Mouse (Mus musculus) ovary, postnatal 10 days (tissue): Measurements from ENCODE around the gene St6galnac5.

Experiments used
- DNase-seq: peaks from one replicate; pipeline ENCODE4 v3.0.0; 2022; ENCODE audit warnings: low spot score

The St6galnac5 gene

DNA sequence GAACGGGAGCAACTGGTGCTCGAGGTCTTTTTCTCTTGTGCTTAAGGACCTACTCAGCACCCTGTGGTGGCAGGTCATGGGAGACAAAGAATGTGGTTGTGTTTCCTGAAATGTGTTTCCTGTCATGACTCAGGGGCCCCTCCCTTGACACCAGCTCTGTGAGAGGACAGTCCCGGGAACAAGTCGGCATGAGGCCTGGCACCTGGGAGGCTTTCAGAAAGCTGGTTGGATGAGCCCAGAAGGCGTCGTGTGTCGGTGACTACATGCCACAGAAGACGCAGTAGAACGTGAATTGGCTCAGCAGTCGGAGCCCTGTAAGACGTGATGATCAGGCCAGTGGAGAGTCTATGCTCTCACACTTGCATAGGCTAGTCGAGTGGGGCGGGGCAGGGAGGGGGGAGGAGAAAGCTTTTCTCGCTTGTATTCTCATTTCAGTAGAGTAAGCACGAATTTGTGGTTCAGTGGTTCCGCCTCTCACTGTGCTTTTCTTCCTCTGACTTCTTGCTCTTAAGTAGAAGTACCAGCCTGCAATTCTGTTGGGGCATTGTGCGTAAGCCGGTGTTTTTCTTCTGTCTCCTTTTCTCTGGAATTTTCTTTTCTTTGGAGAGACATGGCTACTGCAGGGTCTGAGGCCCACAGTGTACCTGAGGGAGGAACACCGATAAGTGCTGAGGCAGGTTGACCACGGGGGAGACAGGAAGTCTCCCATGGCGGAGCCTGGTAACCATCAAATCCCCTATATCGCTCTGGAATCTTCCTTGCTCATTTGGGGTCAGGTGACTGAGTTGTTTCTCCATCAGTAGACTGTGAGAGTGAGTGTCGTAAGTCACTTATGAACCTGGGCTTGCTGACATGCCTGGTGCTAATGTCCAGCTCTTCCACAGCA, 69.6 kb downstream of the St6galnac5 start:
- no peak for DNase-seq

DNA sequence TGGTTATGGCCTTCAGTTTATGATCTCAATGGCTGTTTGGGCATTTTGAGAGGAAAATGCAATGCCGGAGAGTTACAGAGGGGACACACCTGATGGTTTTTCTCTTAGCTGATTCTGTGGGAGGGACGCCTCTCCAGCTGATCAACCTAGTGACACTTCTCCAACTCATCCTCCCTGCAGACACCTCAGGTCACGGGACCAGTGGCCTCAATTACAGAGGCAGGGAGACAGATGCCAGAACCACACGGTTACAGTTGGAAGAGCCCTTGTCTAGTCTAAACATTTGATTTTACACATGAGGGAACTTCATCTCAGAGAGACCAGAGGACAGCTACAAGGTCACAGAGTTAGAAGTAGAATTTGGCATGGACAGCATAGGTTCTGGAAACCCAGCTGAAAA, 70.5 kb downstream of the St6galnac5 start:
- no peak for DNase-seq

DNA sequence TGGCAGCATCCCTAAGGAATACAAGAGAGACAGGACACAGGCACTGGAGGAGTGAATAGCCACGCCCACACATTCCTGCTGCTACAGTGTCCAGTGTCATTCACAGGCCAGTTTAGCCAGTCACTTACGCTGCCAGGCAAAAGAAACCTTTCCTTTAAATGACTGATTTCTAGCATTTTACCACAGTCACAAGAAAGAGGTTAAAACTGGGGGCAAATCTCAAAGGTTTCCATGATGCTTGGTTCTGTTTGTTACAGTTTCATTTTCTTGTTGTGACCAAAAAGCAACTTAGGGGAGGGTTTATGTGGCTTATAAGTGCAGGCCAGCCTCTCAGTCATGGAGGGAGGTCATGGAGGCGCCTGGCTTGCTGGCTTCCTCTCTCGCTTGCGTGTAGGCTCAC, 74.4 kb downstream of the St6galnac5 start:
- no peak for DNase-seq

DNA sequence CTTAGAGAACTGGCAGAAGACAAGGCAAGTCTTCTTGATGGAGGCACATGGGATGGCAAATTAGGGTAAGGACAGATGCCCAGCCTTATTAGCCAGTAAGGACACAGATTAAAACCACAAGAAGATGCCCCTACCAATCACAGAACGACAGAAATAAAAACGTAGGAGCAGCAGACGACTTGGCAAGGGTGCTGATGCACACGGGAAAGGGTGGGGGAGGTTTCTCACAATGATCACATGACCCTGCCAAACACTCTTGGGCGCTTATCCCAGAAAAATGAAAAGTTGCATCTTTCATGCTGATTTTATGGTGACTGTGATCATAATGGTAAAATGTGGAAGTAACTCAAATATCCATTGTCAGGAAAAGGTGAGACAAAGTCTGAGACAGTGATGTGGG, 75.0 kb downstream of the St6galnac5 start:
- DNase-seq, result no peak

DNA sequence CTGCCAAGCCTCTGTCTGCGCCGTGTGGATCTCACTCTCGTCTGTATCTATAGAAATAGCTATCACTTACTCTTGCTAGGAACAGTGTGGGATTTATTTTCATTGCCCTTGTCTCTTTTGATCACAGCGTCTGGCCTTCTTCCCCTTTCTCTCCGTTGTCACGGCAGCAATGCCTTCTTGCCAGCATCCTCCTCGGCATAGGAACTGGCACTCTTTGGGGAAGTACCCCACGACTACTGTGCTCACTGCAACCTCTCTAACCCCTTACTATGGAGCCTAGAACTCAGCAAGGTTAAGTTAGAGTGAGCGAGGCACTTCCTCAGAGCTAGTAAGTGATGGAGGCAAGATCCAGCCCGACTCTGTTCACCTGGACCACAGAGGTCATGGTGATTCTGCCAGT, 76.2 kb downstream of the St6galnac5 start:
- no peak for DNase-seq

DNA sequence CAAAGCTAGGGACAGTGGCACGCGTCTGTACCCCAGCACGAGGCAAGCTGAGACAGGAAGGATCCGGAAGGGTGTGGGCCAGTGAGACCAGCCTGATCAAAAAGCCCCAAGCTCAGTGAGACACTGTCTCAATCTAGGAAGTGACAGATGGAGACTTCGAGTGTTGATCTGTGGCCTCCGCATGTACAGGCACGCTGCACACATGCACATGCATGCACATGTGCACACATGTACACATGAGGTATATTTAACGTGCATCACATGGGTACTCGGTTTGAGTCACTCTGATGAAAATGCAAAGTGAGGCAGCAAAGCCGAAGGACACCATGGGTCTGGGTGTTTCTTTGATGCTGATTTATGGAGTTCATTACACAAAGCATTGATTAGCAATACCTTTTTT, 77.0 kb downstream of the St6galnac5 start:
- no peak for DNase-seq

DNA sequence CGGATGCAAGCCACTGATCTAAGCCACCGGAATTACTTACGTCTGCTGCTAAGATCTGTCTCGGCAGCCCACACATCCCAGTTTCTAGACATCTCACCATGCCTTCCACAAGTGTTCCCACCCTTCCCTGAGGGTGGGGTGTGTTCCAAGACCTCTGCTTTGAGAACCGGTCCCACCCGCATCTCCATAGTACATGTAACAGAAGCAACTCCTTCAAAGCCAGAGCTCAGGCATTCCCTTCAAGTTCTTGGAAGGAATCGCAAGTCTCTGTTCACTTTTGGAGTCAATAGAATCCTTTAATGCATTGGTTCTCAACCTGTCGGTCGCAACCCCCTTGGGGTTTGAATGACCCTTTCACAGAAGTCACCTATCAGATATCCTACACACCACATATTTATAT, 83.1 kb downstream of the St6galnac5 start:
- DNase-seq, result no peak

DNA sequence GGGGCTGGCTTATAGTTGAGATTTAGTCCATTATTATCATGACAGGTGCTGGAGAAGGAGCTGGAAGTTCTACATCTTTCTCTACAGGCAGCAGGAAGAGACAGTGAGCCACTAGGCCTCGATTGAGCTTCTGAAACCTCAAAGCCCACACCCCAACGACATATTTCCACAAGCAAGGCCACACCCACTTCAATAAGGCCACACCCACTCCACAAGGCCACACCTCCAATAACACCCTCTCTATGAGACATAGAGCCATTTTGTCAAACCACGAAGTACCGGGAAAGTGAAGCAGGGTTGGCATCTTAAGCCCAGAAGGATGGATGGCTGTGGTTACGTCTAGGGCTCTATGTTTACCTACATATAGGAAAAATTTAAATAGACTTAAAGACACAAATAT, 84.8 kb downstream of the St6galnac5 start:
- no peak for DNase-seq

DNA sequence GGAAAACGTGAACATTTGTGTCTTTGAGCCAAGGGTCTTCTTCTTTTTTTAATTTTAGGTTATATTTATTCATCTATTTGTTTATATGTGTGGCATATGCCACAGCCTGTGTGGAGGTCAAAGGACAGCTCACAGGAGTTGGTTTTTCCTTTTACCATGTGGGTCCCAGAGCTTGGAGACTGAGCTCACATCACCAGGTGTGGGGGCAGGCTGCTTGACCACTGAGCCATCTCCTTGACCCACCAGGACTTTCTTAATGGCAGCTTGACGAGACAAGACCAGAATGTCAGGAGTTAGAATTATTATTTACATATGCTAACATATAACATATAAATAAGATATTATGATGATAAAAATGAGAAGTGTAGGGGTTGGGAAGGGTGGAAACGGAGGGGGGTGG, 85.9 kb downstream of the St6galnac5 start:
- DNase-seq, result no peak

DNA sequence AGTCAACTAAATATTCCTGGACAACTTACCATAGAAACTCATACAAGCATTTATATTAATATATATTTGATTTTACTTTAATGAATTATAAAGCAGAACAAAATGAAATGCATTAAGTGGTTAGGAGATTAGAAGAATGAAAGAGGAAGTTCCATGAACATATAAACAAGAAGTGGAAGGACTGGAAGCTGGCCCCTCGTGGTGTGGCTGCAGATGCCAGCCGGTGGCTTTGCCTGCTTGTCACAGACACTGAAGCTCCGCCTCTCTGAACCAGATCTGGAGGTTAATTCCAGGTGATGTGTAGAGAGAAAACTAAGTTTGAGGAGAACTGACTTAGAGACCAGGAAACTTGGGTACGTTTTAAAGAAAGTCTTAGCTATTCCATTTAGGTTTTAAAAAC, 87.1 kb downstream of the St6galnac5 start:
- DNase-seq, result no peak

DNA sequence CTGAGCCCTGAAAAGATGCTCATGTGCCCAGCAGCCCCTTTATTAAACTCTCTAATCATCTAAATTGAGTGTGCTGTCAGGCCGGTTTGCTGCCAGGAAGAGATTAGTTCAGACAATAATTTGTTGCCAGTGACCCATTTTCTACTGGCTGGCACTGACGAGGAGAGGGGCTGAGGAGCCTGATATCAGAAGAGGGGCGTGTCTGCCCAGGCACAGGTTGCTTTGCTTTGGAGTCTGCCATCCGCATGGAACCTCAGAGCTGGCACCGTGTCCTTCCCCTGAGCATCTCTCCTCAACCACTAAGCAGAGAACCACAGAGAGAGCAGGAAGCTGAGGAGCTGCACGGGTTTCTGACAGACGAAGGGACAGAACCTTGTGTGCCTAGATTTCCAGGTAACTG, 93.9 kb downstream of the St6galnac5 start:
- DNase-seq, result no peak

DNA sequence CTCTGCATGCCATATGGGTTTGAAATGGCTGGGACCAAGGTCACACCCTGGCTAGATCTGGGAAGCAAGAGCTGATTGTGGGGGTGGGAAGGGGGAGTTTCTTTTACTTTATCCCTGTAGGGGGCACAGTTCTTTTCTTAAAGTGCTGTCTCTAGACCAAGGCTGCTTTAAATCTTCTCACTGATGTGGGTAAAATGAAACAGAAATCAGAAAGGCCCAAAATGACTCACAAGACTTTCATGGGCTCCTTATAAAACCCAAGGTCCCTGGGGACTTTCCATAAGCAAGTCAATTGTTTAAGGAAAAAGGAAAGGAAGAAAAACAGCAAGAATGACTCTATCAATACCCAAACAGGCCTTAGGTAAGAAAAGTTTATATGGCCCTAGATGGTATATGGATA, 95.3 kb downstream of the St6galnac5 start:
- DNase-seq, result no peak

DNA sequence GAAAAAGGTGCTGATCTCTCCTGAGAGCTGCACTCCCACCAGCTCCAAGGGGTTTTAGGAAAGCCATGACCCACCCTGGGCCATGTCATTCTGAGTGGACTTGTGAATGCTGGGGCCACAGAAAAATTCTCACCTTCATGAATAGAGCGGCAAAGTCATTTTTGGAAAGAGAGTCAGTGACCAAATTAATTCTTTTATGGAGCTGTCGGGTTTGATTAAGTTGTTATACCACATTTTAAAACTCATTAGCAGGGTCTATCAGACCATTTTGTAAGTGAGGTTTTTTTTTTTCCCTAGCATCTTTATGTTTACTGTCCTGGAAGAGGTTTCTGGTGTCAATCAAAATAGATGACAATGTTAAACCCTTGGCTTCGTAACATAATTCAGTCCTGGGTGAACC, 98.5 kb downstream of the St6galnac5 start:
- DNase-seq, result no peak

DNA sequence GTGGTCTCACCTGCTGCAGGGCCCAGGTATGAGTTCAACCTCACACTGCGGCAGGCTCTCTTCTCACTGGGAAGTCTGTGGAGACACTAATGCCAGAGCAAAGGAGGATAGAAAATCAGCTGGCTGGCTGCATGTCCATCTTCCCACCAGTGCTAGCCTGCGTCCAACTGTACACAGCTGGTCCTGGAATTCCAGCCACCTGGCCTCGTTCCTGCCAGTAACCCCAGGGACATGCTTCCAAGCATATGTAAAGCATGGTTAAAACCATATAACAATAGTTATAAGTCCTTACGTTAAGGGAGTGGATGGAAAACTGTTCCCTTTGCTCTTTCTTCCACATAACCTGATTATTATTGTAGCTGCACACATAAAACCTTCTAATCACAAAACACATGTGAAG, 100.3 kb downstream of the St6galnac5 start:
- no peak for DNase-seq

DNA sequence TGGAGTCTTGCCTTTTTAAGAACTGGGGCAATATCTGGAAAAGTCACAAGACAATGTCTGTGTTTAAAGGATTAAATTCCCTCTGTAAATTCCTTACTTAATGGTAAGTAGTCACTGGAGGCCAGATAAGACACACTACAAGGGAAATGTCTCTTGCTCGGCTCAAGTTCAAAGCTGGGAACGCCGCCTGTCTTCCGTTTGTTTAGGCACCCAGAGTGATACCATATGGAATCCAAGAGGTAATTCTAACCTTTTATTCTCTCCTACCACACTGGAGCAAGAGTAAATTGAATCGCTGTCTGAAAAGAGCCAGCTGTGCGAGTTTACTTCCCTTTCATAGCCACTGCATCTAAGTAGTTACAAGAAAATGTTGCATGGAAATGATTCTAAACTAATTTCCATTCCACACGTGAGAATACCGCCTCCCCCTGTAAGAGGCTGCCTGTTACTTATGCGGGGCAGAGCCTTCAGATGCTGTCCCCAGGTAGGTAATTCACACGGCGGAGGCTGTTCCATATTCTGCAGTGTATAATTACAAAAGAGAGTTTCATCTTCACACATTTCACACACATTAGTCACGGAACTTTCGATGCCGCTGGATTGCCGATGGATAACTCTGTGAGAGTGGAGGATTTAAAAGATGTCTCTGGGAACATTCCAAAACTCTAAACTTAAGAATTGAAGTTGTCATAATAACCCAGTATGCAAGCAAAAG, 101.8 kb downstream of the St6galnac5 start:
- no peak for DNase-seq

DNA sequence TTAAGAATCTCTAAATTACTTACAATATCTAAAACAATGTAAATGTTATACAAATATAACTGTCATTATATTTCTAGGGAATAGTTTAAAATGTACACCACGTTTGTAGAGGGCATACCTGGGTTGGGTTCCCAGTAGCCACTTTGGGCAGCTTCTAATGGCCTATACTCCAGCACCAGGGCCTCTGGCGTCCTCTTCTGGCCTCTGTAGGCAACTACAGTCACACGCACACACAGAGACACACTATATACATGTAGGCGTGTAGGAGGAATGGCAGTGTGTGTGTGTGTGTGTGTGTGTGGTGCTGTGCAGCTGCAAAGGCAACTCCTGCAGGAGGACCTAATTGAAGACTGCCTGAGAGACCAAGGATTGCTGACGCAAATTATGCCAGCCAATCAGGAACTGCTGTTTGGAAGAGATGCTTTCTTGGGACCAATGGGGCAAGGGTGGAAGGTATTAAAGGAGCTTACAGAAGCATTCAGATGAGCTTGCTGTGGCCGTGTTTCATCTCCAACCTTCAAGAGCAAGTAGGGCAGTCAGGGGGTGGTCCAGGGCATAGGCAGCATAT, 106.2 kb downstream of the St6galnac5 start:
- no peak for DNase-seq

DNA sequence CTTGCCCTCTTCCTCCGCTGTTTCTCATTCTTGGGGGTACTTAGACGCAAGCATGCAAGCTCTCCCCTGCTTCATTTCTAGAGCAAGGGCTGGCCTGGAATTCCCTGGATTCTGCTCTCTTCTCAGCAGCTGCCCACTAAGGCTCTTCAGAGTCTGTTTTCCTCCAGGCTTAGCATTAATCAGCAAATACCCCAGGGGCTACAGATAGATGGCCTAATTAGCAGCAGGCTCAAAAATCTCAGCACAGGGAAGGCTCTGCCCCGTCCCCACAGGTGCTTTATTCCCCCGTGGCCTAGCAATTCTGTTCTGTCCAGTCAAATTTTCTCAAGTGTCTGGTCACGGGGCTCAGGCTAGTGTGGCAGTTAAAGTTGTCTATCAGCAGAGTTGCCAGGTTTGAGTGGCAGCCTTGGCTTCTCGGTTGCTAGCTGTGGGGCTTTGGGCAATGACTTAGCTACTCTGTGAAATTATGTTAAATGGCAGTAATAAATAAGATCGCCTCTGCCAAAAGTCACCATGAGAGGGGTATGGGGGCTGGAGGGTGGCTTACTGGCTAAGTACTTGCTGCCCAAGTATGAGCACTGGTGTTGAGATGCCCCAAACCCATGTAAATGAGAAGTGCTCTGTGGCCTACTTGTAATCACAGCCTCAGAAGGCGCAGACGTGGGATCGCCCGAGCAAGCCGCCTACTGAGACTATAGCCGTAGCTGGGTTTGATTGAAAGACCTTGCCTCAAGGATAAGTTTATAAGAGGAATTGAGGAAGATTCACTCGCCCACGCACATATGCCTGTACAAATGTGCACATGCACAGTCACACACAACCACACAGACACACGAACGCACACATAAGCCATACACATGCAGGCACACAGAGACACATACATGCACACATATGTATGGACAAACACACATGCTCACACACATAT, 107.4 kb downstream of the St6galnac5 start:
- DNase-seq, result no peak

DNA sequence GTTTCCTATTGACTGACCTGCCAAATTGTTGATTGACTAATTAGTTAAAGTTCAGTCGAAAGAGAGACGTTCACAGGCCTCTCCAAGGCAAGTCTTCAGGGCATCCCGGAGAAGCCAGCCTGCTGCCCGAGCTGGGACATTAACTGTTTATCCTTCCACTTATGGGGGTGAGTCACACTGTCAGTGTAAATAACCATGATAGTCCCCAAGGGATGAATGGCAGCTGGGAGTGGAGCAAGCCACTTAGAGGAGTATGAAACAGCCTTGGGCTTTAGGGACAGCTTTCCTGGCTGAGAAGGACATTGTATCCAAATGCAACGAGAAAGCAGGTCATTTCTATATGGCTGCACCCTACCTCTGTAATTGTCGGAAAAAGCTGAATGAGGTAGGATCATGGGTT, 109.5 kb downstream of the St6galnac5 start:
- DNase-seq, result no peak

DNA sequence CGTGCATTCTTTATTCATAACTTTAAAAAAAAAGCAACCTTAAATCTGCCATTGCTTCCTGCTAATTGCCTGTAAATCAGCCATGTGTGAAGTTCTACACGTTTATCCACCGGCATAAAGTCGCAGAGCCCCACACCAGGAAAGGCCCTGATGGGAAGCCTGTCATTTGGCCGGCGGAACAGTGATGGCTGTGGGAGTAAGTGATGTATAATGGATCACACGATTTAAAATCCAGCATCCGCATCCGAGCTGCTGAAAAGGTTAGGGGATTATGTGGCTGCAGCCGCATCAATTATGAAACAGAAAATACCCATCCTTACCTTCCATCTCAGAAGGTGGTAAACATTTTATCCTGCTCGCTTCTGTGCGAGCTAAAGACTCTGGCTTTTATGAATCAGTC, 110.0 kb downstream of the St6galnac5 start:
- DNase-seq, result no peak

DNA sequence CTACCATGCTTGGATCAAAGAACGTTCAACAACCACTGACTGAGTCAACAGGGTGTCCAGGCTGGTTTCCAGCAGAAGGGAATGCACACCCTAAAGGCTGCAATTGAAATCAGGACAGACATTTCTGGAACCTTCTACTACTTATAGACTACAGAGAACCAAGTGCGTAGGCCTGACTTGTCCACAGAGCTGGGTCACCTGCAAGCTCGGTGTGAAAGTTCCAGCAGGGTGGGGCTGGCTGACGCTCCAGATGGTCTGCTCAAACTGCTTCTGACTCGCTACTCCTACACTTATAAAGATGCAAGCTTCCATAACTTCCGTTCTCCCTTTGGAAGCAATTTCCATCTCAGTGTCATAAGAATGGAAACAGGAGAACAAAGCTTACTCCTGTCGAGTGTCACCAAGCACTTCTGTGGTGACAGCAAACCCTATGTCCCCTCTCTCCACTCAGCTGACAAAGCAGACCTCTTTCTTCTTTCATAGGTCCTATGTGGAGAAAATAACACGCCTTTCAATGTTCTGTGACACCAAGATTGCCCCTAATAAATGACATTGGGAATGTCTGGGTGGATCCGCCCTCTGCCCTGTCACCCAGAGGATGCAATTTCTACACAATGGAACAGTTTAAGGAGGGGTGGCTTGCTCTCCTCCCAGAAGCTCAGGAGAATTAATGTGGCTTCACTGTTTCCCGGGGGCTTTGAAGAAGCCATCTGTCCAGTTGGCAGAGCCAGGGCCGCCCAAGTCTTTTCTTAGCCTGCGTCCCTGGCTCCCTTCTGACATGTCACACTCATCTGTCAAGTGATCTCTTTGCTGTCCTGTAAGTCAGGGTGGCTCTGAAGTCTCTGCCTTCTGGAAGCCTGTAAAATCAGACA, 114.2 kb downstream of the St6galnac5 start:
- no peak for DNase-seq
